Mouse (Mus musculus) ovary, postnatal 10 days (tissue): ENCODE results near the gene Hdhd3.

Experiments
- DNase-seq: peaks from one replicate; pipeline ENCODE4 v3.0.0; 2022; ENCODE audit warnings: low spot score

Hdhd3 gene

DNA sequence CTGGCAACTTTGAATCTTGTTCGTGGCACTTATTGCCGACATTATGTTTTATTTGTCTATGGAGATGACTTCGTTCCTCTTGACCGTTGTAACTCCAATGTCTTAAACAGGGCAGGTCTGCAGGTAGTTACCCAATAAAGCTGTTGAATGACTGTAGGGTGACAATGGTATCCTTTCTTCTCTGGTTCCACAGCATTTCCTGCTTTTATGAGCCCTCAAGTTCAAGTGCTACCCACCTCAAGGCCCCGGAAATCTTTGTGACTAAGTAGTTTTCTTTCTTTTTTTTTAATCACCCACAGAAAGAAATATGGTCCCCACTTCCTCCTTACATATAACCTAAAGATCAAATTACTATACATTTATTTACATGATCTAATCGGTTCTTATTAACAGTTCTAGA lies 27.5 kb downstream of the Hdhd3 start:
- no peak for DNase-seq

- no peak for DNase-seq
Observed at GRCm38 (mm10) chr4:62475131-62475530, 28.1 kb downstream of the Hdhd3 start.

- no peak for DNase-seq
Observed at GRCm38 (mm10) chr4:62472071-62472470, 31.2 kb downstream of the Hdhd3 start.

DNA sequence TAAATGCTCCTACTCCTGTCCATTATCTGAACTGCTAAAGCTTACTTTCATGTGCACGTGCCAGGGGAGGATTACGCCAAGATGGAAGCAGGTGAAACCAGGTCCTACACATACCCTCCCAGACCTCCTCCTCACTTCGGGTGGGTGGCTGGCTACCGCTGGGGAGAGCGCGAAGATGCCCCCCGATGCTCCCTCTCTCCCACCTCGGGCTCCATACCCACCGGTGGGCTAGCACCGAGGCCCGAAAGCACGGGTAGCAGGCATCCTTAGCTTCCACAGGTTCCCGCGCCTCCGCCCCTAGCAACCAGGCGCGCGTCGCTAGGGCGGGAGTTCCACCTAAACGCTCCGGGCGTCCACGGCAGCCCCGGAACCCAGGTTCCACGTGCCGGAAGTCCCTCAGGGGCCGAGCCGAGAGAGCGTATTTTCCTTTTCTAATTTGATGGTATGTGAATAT lies 32.6 kb downstream of the Hdhd3 start, which contains the start of gene Wdr31:
Wdr31 (minus strand) TSS at position 299 of the 454 bp plus-strand sequence.
- peak; percentile 75 for DNase-seq

DNA sequence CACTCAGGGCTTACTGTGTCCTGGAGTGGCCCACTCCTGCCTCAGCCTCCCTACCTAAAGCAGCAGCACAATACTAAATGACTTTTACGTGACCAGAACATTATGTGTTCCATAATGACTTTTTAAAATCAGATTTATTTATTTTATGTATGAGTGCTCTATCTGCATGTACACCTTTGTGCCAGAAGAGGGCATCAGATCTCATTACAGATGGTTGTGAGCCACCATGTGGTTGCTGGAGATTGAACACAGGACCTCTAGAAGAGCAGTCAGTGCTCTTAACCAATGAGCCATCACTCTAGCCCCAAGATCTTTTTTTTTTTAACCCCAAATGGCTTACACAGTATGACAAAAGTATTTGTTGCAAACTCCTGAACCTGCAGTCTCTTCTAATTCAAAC lies 35.1 kb downstream of the Hdhd3 start:
- no peak for DNase-seq

- DNase-seq: no peak
Observed at GRCm38 (mm10) chr4:62463124-62463523, 40.1 kb downstream of the Hdhd3 start.

DNA sequence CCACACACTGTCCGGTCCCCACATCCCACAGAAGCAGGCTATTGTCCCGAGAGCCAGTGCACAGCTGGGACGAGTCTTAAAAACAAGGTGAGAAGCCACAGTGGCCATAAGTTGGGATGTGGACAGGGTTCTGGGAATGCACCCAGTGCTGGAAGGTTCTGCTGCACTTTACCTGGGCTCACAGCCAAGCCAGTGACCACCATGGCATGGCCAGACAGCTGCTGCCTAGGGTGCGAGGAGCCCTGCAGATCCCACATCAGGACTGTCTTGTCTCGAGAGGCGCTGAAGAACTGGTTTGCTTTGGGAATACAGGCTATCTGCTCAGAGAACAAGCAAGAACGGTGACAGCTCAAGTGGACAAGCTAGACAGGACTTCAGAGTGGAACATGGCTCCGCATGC lies 42.9 kb downstream of the Hdhd3 start:
- DNase-seq: no peak

DNA sequence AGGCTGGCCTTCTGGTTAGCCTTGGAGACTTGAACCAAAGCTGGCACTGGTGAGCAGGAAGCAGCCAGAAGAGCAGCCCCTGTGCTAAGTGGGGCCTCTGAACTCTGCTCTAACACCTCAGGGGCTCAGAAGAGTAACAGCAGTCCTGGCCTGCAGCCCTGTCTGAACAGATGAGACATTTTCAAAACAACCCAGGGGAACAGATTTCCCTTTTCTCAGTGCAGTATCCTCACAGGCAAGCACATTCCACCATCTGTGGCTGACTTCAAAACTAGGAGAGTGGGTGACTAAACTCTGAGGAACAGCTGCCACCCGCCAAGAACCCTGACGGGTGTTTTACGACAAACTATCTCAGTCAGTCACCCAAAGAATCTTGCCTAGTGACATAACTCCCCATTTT lies 44.2 kb downstream of the Hdhd3 start:
- no peak for DNase-seq

DNA sequence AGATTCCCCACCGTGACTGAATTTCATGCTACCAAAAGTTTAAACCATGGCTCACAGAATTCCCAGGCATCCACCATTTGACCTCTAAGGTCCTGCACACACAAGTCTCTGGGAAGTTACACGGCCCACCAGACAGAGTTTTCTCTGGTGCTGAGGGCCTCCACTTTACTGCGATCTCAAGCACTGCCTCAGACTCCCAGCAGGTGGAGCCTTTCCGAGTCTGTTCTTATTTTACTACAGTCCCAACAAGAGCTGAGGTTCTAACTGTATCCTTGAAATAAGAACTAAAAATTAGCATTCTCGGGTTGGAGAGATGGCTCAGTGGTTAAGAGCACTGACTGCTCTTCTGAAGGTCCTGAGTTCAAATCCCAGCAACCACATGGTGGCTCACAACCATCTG lies 48.3 kb downstream of the Hdhd3 start:
- no peak for DNase-seq
